Mouse (Mus musculus): ENCODE data around the gene Ankle2.
A peak's percentile ranks its signal among the peaks of the same experiment; 100 is the strongest.

Ankle2 gene

DNA sequence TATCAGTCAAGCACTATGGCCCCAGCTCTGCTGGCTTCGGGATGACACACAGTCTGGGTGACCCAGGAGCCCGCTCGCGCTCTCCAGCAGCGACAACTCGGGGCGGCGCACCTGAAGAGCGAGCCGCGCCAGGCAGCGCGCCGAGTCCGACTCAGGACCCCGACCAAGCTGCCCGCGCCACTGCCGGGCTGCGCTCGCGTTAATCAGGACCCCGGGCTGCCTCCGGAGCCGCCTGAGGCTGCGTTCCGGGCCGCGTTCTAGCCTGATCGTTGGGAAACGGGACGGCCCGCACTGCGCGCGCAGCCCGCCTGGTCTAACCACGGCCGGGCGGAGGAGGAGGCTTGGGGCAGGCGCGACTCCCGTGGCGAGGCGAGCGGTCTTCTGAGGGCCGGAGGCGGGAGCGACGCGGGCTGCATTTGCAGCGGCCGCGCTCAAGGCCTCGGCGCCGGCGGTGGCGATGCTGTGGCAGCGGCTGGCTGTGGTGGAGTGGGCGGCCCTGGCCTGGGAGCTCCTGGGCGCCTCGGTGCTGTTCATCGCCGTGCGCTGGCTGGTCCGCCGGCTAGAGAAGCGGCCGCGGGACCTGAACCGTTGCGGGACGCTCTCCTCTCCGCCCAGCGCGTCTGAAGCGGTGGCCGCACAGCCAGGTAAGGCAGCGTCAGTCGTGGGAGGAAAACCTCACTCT is at the start of gene Ankle2:
TSS of gene Ankle2 (plus strand) at position 225 of the 682 bp plus-strand sequence.
- DNase-seq (ENCODE audit: low read depth, low spot score), result peak; percentile 86

DNA sequence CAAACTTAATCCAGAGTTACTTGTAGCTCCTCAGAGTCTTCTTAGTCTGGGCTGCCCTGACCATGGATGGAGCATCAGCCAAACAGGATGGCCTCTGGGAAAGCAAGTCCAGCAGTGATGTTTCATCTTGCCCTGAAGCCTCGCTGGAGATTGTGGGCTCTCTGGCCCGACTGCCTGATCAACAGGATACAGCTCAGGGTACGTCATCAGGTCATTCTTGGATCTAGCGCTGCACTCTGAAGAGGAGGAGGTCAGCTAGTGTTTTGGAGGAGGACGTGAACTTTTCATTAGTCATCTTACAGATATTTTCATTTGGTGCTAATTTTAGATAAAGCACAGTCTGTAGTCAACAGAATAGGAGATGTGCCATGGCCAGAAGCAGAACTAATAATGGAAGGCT is 49.1 kb upstream of the Ankle2 start:
- no peak for DNase-seq (ENCODE audit: low read depth, low spot score)

DNA sequence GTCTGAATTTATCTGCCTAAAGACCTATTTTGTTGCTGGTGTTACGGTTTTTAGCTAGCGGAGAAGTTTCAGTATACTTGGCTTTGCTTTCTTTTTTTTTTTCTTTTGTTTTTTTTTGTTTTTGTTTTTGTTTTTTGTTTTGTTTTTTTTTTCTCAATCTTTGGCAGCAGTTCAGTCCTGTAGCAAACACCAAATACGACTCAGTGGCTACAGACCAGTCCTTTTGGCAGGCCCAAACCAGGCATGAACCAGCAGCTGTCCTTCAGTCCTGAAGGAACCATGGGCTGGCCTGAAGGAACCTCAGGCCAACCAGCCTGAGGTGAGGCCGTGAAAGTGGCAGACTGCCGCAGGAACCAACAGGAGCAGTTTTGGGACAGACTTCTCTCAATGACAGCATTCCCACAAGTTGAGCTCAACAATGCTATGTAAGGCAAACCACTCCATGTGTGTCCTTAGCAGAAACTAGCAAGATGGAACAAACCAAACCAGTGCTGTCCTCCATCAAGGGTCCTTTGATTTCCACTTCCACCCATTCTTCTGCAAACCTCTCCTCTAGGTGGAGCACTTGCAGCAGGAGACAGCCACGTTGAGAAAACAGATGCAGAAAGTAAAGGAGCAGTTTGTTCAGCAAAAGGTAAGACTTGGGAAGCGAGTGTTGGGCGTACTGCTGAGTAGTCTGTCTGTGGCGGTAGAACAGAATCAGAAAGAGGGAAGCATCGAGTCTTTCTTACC is 27.5 kb upstream of the Ankle2 start:
- no peak for DNase-seq (ENCODE audit: low read depth, low spot score)

DNA sequence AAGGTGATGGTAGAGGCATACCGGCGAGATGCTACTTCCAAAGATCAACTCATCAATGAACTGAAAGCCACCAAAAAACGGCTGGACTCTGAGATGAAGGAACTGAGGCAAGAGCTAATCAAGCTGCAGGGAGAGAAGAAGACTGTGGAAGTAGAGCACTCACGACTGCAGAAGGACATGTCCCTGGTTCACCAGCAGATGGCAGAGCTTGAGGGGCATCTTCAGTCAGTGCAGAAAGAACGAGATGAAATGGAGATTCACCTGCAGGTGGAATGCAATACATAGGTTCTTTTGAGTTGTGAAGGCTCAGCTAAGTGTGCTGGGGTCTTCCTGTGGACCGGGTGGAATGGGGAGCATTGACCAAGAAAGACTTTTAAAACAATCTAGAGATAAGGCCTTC is 26.0 kb upstream of the Ankle2 start:
- DNase-seq (ENCODE audit: low read depth, low spot score), result no peak

DNA sequence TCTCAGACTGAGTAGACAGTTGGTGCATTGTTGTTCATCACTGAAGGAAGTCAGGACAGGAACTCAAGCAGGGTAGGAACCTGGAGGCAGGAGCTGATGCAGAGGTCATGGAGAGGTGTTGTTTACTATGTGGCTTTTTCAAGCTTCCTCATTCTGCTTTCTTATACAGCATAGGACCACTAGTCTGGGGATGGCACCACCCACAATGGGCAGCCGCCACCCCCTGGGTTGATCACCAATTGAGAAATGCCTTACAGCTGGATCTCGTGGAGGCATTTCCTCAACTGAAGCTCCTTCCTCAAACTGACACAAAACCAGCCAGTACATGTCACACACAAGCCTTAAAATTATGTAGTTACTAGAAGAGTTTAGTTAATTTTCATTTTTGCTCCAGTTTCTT is 19.5 kb upstream of the Ankle2 start:
- DNase-seq (ENCODE audit: low read depth, low spot score), result no peak

DNA sequence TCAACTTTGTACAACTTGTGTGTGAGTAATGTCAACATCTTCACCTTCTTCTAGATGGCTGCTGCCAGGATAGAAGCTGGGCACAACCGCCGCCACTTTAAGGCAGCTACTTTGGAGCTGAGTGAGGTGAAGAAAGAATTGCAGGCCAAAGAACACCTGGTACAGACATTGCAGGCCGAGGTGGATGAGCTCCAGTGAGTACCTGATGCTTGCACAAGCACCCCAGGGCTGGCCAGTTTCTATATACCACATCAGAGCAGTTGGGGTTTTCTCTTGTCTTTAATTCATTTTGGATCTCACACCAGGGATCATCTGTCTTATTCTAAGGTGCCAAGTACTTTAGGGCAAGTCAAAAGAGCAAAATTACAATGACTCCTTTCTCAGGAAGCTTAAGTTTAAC is 14.0 kb upstream of the Ankle2 start:
- no peak for DNase-seq (ENCODE audit: low read depth, low spot score)

DNA sequence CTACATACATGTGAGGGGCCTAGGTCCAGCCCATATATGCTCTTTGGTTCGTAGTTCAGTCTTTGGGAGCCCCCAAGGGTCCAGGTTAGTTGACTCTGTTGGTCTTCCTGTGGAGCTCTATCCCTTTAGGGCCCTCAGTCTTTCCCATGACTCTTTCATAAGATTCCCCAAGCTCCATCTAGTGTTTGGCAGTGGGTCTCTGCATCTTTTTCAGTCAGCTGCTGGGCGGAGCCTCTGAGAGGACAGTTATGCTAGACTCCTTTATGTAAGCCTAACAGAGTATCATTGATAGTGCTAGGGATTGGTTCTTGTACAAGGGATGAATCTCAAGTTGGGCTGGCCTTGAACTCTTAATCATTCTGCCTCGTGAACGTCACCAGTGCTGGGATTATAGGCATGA is 10.5 kb upstream of the Ankle2 start:
- DNase-seq (ENCODE audit: low read depth, low spot score), result no peak

DNA sequence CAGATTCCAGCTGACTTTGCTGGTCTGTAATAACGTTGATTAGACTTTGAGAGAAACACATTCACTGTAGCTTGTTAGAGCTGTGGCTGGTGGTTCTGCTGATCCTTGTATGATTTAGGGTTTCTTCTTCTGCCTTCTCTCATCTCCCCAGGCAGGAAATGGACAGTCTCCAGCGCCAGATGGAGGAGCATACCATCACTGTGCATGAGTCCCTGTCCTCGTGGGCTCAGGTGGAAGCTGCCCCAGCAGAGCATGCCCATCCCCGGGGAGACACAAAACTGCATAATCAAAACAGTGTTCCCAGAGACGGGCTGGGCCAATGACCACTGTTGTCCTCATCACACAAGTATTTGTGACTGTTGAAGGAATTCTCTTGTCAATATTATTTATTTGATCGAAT is 8.0 kb upstream of the Ankle2 start:
- DNase-seq (ENCODE audit: low read depth, low spot score), result no peak

DNA sequence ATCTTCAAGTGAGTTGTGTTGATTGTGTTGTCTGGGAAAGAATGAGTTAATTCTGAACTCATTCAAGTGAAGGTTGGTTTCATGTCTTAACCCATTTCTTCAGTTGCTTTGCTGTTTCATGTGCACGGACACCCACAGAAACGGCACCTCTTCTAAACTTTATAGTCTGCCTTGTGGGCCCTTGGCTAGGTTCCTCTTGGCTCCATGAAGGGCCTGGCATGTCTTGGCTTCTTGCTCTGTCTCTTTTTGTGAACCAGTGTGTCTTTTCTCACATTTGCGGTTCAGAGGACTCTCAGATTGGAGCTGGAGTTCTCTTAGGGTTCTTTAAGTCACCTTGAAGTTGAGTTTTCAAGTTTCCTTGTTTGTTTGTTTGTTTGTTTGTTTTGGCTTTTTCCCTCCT is 5.7 kb upstream of the Ankle2 start:
- DNase-seq (ENCODE audit: low read depth, low spot score), result no peak

DNA sequence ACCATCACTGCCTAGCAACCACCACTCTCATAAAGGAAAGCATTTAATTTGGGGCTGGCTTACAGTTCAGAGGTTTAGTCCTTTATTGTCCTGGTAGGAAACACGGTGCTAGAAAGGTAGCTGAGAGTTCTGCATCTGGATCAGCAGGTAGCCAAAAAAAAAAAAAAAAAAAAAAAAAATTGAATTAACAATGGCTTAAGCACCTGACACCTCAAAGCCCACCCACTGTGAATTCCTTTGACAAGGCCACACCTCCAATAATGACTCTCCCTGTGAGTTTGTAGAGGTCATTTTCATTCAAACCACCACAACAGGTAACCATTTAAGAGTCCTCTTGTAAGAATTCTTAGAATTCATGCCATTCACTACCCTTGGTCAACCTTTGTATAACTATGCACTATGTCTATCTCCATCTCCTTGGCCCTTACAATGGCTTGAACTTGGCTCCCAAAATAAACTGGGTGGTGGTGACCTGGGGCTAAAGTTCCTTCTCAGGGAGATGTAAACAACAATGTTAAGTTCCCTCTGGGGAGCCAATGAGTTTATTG is 3.4 kb upstream of the Ankle2 start:
- DNase-seq (ENCODE audit: low read depth, low spot score), result peak; percentile 67

DNA sequence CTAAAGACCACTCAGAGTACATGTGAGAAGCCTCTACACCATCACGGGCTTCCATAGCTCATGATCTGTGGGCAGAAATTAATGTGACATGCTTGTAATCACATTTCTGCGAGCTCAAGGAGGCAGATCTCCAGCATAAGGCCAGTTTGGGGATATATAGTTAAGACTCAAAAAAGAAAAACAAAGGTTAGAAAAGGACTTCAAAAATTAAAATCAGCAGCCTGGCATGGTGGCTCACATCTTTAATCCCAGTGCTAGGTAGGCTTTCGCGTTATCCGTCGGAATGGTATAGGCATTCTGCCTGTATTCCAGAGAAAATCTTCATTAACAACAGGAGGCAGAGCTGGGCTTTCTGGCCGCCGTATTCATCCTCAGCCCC is 414 bp upstream of the Ankle2 start:
- DNase-seq (ENCODE audit: low read depth, low spot score), result no peak

DNA sequence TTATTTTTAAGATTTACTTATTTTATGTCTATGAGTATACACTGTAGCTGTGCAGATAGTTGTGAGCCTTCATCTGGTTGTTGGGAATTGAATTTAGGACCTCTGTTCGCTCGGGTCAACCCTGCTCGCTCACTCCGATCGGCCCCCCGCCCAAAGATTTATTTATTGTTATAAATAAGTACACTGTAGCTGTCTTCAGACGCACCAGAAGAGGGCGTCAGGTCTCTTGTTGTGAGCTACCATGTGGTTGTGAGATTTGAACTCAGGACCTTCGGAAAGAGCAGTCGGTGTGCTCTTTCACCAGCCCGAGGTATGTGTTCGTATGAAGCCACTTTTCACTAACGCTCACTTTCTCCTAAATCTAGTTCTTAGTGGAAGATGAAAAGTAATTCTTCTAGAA is 834 bp downstream of the Ankle2 start:
- DNase-seq (ENCODE audit: low read depth, low spot score), result peak; percentile 13

DNA sequence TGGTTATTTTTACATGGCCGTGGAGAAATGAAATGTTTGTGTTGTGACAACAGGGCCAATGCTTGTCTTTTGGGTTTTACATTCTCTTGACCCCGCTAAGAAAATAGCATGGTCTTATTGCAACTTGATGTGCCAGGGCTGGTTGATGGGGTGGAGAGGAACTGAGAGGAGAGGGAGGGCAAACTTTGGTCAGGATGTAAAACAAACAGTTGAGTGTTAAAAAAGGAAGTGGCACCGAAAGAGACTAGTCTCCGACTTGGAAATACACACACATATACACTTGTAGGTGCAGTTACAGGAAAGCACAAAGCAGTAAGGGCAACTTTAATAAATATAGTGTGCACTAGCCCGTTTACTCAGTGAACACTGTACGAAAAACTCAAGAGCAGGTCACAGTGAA is 1.5 kb downstream of the Ankle2 start:
- DNase-seq (ENCODE audit: low read depth, low spot score), result no peak

DNA sequence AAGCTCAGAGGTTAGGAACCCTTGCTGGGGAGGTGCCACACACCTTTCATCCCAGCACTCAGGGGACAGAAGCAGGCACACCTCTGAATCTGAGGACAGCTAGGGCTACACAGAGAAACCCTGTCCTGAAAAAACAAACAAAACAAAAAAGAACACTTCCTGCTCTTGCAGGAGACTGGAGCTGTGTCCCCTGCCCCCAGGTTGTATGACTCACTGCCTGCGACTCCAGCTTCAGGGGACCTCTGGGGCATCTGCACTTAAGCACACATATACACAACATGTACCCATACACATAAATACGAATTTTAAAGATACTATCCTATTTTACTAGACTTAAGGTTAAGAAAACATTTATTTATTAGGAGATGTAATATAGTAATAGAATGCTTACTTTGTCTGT is 13.3 kb downstream of the Ankle2 start:
- DNase-seq (ENCODE audit: low read depth, low spot score), result no peak

DNA sequence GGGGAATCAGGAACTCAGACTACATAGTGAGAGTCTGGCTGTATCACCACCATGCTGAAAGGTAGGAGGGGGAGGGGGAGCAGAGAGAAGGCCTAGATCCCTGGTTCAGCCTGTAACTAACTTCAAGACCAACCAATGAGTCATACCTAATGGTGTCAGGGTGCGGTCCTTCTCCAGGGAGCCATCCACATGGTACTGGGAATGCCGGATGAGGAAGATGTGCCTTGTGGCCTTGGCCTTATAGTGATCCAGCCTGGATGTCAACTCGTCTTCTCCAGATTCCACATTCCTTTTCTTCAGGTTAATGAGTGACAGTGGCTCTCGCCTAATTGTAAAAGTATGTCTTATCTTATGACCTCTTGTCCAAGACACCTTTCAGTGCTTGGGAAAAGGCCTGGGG is 36.1 kb downstream of the Ankle2 start:
- no peak for DNase-seq (ENCODE audit: low read depth, low spot score)

DNA sequence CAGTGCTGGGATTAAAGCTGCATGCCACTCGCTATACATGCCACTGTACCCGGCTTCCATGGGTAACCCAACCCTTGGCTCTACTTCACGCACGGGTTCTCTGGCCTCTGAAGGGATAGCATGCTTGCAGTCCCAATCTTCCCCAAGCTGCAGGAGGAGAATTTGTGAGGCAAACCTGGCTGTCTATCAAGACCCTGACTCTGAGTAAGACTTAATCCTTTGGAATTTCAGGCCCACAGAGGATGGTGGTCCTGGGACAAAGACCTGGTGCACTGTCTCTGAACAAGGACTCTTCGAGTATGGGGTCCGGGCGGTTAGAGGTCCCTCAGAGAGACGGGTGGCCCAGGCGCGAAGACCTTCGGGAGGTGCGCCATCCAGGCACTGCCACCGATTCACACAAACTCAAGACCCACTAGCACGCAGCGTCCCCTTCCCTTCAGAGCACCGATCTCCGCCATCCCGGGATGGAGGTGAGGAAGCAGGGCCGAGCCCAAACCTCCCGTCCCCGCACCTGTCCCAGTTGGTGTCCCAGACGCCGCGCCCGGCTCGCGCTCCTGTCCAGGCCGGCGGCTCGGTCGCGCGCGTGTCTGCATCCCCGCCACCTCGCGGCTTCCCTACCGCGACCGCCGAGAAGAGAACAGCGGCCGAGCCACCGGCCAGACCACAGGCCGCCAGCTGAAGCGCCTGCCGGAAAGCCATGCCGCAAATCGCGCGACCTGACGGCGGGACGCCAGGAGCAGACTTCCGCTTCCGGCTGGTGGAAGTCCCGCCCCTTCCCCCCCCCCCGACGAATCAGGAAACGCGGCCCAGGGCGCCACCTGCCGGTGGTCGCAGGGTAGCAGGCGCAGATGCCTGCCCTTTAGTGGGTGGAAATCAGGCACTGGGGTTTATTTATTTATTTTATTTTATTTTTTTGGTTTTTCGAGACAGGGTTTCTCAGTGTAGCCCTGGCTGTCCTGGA is 38.6 kb downstream of the Ankle2 start, which contains the start of gene Pgam5:
TSS of gene Pgam5 (minus strand) at position 773 of the 961 bp plus-strand sequence.
- peak; percentile 79 for DNase-seq (ENCODE audit: low read depth, low spot score)

DNA sequence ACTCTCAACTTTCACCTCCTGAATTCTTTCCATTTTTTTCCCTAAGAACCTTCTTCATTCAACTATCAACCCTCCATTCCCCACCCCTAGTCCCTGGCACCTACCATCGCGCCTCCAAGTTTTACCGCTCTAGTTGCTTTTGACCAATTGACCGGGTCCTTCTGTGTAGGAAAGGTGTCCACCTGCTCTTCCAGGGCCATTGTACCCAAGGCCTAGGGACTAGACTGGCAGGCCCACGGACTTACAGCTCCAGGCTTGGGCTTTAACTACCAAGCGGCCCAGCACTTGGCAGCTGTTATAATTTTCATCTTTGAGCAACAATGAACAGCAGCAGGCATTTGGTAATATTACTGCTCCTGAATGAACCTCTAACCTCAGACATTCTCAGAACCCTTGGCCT is 39.4 kb downstream of the Ankle2 start:
- DNase-seq (ENCODE audit: low read depth, low spot score), result no peak

DNA sequence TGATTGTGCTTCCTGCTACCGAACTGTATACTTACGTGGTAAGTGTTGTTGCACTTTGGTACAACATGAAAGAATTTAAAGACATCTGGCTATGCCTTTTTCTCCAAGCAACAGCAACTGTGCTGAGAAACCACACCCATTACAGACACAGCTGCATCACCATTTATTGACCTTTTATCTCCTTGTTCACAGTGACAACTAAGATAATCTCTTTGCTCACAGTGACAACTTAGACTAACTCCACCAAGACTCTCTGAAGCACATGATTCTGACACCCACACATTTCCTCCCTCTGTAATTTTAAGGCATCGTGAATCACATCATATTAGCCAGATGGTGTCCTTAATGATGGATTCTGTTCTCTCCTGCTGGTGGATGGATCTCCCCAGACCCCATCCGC is 43.3 kb downstream of the Ankle2 start:
- DNase-seq (ENCODE audit: low read depth, low spot score), result no peak

DNA sequence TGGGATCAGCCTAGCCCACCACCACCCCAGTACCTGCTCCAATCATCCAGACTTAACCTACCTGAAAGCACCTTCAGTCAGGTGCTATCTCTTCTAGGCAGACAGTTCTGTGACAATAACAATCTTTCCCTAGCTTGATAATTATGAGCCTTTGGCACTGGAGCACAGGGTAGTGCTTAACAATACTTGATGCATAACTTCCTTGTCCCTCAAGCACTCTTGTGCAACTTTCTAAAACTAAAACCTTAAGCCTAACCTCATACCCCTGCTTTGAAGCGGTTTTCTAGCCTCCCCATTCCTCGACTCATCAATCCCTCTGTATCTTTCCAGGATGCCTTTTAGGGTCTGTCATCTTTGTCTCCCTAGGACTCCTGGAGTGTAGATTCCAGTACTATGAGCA is 44.0 kb downstream of the Ankle2 start:
- no peak for DNase-seq (ENCODE audit: low read depth, low spot score)

DNA sequence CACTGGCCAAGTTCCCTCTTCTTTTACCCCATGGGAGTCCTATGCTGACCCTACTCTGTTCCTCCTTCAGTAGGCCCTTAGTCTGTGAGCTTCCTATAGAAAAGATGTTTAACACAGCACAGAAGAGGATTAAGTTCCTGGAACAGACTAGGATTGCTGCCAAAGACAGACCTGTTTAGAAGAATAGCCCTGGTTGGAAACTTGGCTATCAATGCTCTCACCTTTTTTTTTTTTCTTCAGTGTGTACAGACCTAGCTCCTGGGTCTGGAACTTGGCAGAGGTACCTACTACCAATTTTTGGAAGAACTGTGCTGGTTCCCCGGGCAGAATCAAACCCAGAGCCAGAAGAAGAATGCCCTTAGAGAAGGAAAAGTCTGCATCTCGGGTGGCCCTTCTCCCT is 45.6 kb downstream of the Ankle2 start:
- DNase-seq (ENCODE audit: low read depth, low spot score), result no peak

DNA sequence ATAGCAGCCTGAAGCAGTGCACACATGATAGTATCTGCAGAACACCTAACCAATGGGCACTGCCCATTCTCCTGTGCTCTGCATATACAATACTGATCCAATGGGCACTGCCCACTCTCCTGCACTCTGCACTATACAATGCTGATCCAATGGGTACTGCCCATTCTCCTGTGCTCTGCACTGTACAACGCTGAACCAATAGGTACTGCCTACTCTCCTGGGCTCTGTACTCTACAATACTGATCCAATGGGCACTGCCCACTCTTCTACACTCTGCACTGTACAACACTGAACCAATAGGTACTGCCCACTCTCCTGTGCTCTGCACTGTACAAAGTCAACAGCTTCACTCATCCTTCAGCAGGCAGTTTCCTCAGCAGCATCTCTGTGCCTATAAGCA is 46.1 kb downstream of the Ankle2 start:
- DNase-seq (ENCODE audit: low read depth, low spot score), result no peak

DNA sequence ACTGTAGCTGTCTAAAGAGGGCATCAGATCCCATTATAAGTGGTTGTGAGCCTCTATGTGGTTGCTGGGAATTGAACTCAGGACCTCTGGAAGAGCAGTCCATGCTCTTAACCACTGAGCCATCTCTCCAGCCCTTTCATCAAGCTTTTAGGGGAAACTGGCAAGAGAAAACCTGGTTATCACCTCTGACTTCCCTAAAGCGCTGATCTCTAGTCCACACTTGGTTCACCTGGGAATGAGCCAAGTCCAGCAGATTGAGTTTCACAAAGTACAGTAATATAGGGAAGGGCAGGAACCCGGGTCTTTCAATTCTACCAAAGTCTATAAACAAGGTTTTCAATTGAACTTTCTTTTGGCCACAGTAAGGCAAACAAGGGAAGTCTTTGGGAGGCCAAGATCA is 51.2 kb downstream of the Ankle2 start:
- no peak for DNase-seq (ENCODE audit: low read depth, low spot score)

All from WW6 (cell line).